Mouse (Mus musculus) heart, adult 2 months (tissue): Measurements from ENCODE around the gene Il19. TPM values are rescaled to one million over a fixed set of nuclear protein-coding genes. Genes with fewer than 3 reads are reported as not detected.

Experiments used
- DNase-seq, 2 experiments: peaks; one replicate each; pipeline ENCODE4 v3.0.0; 2021
- H3K27ac ChIP-seq: fragments of 200-600 bp; 2 replicates; pipeline ENCODE4 v1.8.1; 2022
- H3K27me3 ChIP-seq: fragments of 200-500 bp; 2 replicates; pipeline ENCODE4 v1.6.1; 2012; ENCODE audit warnings: mild to moderate bottlenecking, low read length, inconsistent platforms, mixed read lengths; ENCODE audit not compliant: control insufficient read depth, insufficient read depth
- H3K36me3 ChIP-seq: fragments of 200-500 bp; 2 replicates; pipeline ENCODE4 v1.6.1; 2012; ENCODE audit warnings: low read length, inconsistent platforms; ENCODE audit not compliant: control insufficient read depth, insufficient read depth
- H3K4me1 ChIP-seq: fragments of 200-500 bp; 2 replicates; pipeline ENCODE4 v1.6.1; 2011; ENCODE audit warnings: low read length; ENCODE audit not compliant: control insufficient read depth, insufficient read depth
- H3K4me3 ChIP-seq: fragments of 200-600 bp; 2 replicates; pipeline ENCODE4 v1.8.1; 2022
- H3K79me2 ChIP-seq: fragments of 200-500 bp; replicated peaks from 2 replicates; pipeline ENCODE4 v1.6.1; 2012; ENCODE audit warnings: mild to moderate bottlenecking, inconsistent platforms, low read length, moderate library complexity, mixed read lengths; ENCODE audit not compliant: control insufficient read depth, insufficient read depth
- H3K9ac ChIP-seq: fragments of 200-500 bp; 2 replicates; pipeline ENCODE4 v1.6.1; 2012; ENCODE audit warnings: low read depth, mild to moderate bottlenecking, control low read depth, inconsistent platforms, low read length, mixed read lengths
- CTCF ChIP-seq: fragments of 200-600 bp; IDR thresholded peaks from 2 replicates; pipeline ENCODE4 v1.8.1; 2022; ENCODE audit warnings: antibody characterized with exemption, mild to moderate bottlenecking, moderate library complexity
- EP300 ChIP-seq: fragments of 200-500 bp; IDR thresholded peaks from 2 replicates; pipeline ENCODE4 v1.6.1; 2011; ENCODE audit warnings: low read depth, low read length, control low read depth; ENCODE audit not compliant: insufficient read depth
- POLR2A ChIP-seq: fragments of 200-500 bp; IDR thresholded peaks from 2 replicates; pipeline ENCODE4 v1.6.1; 2011; ENCODE audit warnings: mild to moderate bottlenecking, low read depth, low read length, control low read depth; ENCODE audit not compliant: insufficient read depth
- WGBS: fragments of 180-500 bp; shearing (Covaris S2); methylation state at CpG from one replicate; pipeline ENCODE4 v1.1.7; 2018; 5-methylcytosine and 5-hydroxymethylcytosine counted together
- intact Hi-C: fragments of 180-260 bp; cut with DNase I; formaldehyde crosslinking; loops from one replicate; pipeline ENCODE4 v1.15.1; 2025
- polyA plus RNA-seq: library from polyadenylated mRNA; depleted of rRNA; stranded (reverse); fragments of >200 nt; gene quantifications from 2 replicates; pipeline ENCODE4 v1.2.3, GENCODE M21; 2012
- total RNA-seq, 2 experiments: library from RNA; stranded (reverse); gene quantifications; 2 replicates each; pipeline ENCODE4 v1.2.3; 2021

The Il19 gene
- total and polyA plus RNA-seq, 3 experiments = not detected

GRCm38 (mm10) chr1:130963891-130964290 lies 24.0 kb upstream of the Il19 start:
- DNase-seq = peak in 1 of 2 experiments; percentile 34
- WGBS = 56% methylated on average over 6 of the region's 6 CpGs
- intact Hi-C loops = no loop called here
- TF ChIP-seq CTCF (no peak), EP300 (no peak), POLR2A (no peak)
- Histone ChIP-seq H3K4me1 (no peaks in the 10 kb centered on the region), H3K4me3 (no peak overlapping the region), H3K9ac (no peak overlapping the region), H3K36me3 (no peaks in the 10 kb centered on the region), H3K27ac (no peak overlapping the region), H3K27me3 (no peaks in the 10 kb centered on the region), H3K79me2 (no peaks in the 10 kb centered on the region)

GRCm38 (mm10) chr1:130946920-130947319 lies 7.0 kb upstream of the Il19 start:
- H3K79me2 ChIP-seq = no peaks in the 10 kb centered on the region
- H3K4me1 ChIP-seq = no peaks in the 10 kb centered on the region
- no peaks in the 10 kb centered on the region for H3K27me3 ChIP-seq
- DNase-seq = no peak
- H3K4me3 ChIP-seq = no peak overlapping the region
- H3K27ac ChIP-seq = no peak overlapping the region
- H3K9ac ChIP-seq = no peak overlapping the region
- 18% methylated on average over 6 of the region's 6 CpGs for WGBS
- TF ChIP-seq CTCF (no peak), EP300 (no peak)
- H3K36me3 ChIP-seq = no peaks in the 10 kb centered on the region
- intact Hi-C loops = no loop called here

GRCm38 (mm10) chr1:130941801-130942200 lies 1.9 kb upstream of the Il19 start:
- H3K27me3 ChIP-seq = no peaks in the 10 kb centered on the region
- no peak for DNase-seq
- H3K4me1 ChIP-seq = no peaks in the 10 kb centered on the region
- H3K9ac ChIP-seq = no peak overlapping the region
- TF ChIP-seq EP300 (no peak), CTCF (no peak), POLR2A (no peak)
- no peaks in the 10 kb centered on the region for H3K36me3 ChIP-seq
- intact Hi-C loops = no loop called here
- no peak overlapping the region for H3K4me3 ChIP-seq
- WGBS = 31% methylated on average over 3 of the region's 3 CpGs
- H3K79me2 ChIP-seq = no peaks in the 10 kb centered on the region
- no peak overlapping the region for H3K27ac ChIP-seq

GRCm38 (mm10) chr1:130938192-130938591 lies 1.7 kb downstream of the Il19 start:
- TF ChIP-seq POLR2A = no peak
- no peak for TF ChIP-seq CTCF
- no peak for TF ChIP-seq EP300
- Histone ChIP-seq H3K9ac (no peak overlapping the region), H3K27ac (no peak overlapping the region), H3K36me3 (no peaks in the 10 kb centered on the region), H3K4me3 (no peak overlapping the region), H3K4me1 (no peaks in the 10 kb centered on the region), H3K79me2 (no peaks in the 10 kb centered on the region), H3K27me3 (no peaks in the 10 kb centered on the region)
- WGBS = 85% methylated on average over 7 of the region's 7 CpGs
- intact Hi-C loops = no loop called here
- DNase-seq = no peak

GRCm38 (mm10) chr1:130937170-130937569 lies 2.7 kb downstream of the Il19 start:
- Histone ChIP-seq H3K4me3 (no peak overlapping the region), H3K36me3 (no peaks in the 10 kb centered on the region), H3K27me3 (no peaks in the 10 kb centered on the region), H3K79me2 (no peaks in the 10 kb centered on the region), H3K9ac (no peak overlapping the region), H3K27ac (no peak overlapping the region), H3K4me1 (no peaks in the 10 kb centered on the region)
- intact Hi-C loops = no loop called here
- WGBS = 88% methylated on average over 4 of the region's 4 CpGs
- TF ChIP-seq POLR2A (no peak), EP300 (no peak), CTCF (no peak)
- DNase-seq = no peak

- no peak for DNase-seq
- intact Hi-C loops = no loop called here
- Histone ChIP-seq H3K79me2 (no peaks in the 10 kb centered on the region), H3K4me3 (no peak overlapping the region), H3K27ac (no peak overlapping the region), H3K27me3 (no peaks in the 10 kb centered on the region), H3K9ac (no peak overlapping the region), H3K36me3 (no peaks in the 10 kb centered on the region), H3K4me1 (no peaks in the 10 kb centered on the region)
- 73% methylated on average over 6 of the region's 6 CpGs for WGBS
- TF ChIP-seq EP300 (no peak), CTCF (no peak), POLR2A (no peak)
Measured at GRCm38 (mm10) chr1:130936351-130936750, 3.6 kb downstream of the Il19 start.
